Mouse (Mus musculus): ENCODE data around the gene Baiap2. TPM values are rescaled to one million over a fixed set of nuclear protein-coding genes. Genes with fewer than 3 reads are reported as not detected.

Gene Baiap2
- polyA plus RNA-seq, 1 experiment from 2014 or later, result 11.9 TPM

- H3K4me3 ChIP-seq (ENCODE audit: low read depth, low read length), result no peak overlapping the region
- no peaks in the 10 kb centered on the region for H3K9me3 ChIP-seq (ENCODE audit: control insufficient read depth, low read length)
- no peak for ATAC-seq (ENCODE audit: insufficient read depth, low FRiP score, low TSS enrichment)
- peak; percentile 46 for DNase-seq (ENCODE audit: low spot score)
- H3K36me3 ChIP-seq (ENCODE audit: control insufficient read depth, insufficient read depth, low read length), result no peaks in the 10 kb centered on the region
- no peak overlapping the region for H3K4me2 ChIP-seq (ENCODE audit: low read depth)
- no peak overlapping the region for H3K27ac ChIP-seq (ENCODE audit: low read depth, low read length)
- H3K4me1 ChIP-seq (ENCODE audit: control insufficient read depth, insufficient read depth, low read length), result peaks cover 21% of the 10 kb centered on the region
- no peak overlapping the region; the same call in 1 of the 2 replicates for H3K9ac ChIP-seq (ENCODE audit: low read length)
- WGBS, result 63% methylated on average over 12 of the region's 12 CpGs
- no peaks in the 10 kb centered on the region for H3K27me3 ChIP-seq (ENCODE audit: control insufficient read depth, insufficient read depth, low read length)
These were observed 80.3 kb downstream of the Baiap2 start for GRCm38 (mm10) chr11:120022841-120023240.

- DNase-seq (ENCODE audit: low spot score) (no peak), ATAC-seq (ENCODE audit: insufficient read depth, low FRiP score, low TSS enrichment) (no peak)
- H3K9ac ChIP-seq (ENCODE audit: low read length), result no peak overlapping the region
- H3K4me3 ChIP-seq (ENCODE audit: low read depth, low read length), result no peak overlapping the region
- H3K27ac ChIP-seq (ENCODE audit: low read depth, low read length), result no peak overlapping the region
- H3K4me1 ChIP-seq (ENCODE audit: control insufficient read depth, insufficient read depth, low read length), result peaks cover 10% of the 10 kb centered on the region
- H3K9me3 ChIP-seq (ENCODE audit: control insufficient read depth, low read length), result no peaks in the 10 kb centered on the region
- H3K36me3 ChIP-seq (ENCODE audit: control insufficient read depth, insufficient read depth, low read length), result no peaks in the 10 kb centered on the region
- 79% methylated on average over 3 of the region's 3 CpGs for WGBS
- H3K27me3 ChIP-seq (ENCODE audit: control insufficient read depth, insufficient read depth, low read length), result no peaks in the 10 kb centered on the region
- H3K4me2 ChIP-seq (ENCODE audit: low read depth), result no peak overlapping the region
These were observed 84.4 kb downstream of the Baiap2 start for GRCm38 (mm10) chr11:120026941-120027340.

- Histone ChIP-seq H3K4me2 (ENCODE audit: low read depth) (no peak overlapping the region), H3K9me3 (ENCODE audit: control insufficient read depth, low read length) (no peaks in the 10 kb centered on the region), H3K4me1 (ENCODE audit: control insufficient read depth, insufficient read depth, low read length) (0 out of 2 replicates have a peak, but pooled peaks cover 2% of the 10 kb centered on the region), H3K27me3 (ENCODE audit: control insufficient read depth, insufficient read depth, low read length) (no peaks in the 10 kb centered on the region), H3K4me3 (ENCODE audit: low read depth, low read length) (no peak overlapping the region), H3K27ac (ENCODE audit: low read depth, low read length) (no peak overlapping the region), H3K36me3 (ENCODE audit: control insufficient read depth, insufficient read depth, low read length) (no peaks in the 10 kb centered on the region), H3K9ac (ENCODE audit: low read length) (no peak overlapping the region)
- DNase-seq (ENCODE audit: low spot score) (no peak), ATAC-seq (ENCODE audit: insufficient read depth, low FRiP score, low TSS enrichment) (no peak)
- 68% methylated on average over 18 of the region's 18 CpGs for WGBS
These were observed 85.9 kb downstream of the Baiap2 start for GRCm38 (mm10) chr11:120028319-120029092.

GRCm38 (mm10) chr11:120029431-120030144 is 87.0 kb downstream of the Baiap2 start:
- ATAC-seq (ENCODE audit: insufficient read depth, low FRiP score, low TSS enrichment) (no peak), DNase-seq (ENCODE audit: low spot score) (no peak)
- no peaks in the 10 kb centered on the region for H3K9me3 ChIP-seq (ENCODE audit: control insufficient read depth, low read length)
- H3K36me3 ChIP-seq (ENCODE audit: control insufficient read depth, insufficient read depth, low read length), result no peaks in the 10 kb centered on the region
- WGBS, result 53% methylated on average over 9 of the region's 9 CpGs
- no peak overlapping the region for H3K9ac ChIP-seq (ENCODE audit: low read length)
- no peak overlapping the region for H3K4me2 ChIP-seq (ENCODE audit: low read depth)
- H3K27me3 ChIP-seq (ENCODE audit: control insufficient read depth, insufficient read depth, low read length), result no peaks in the 10 kb centered on the region
- H3K27ac ChIP-seq (ENCODE audit: low read depth, low read length), result no peak overlapping the region
- H3K4me1 ChIP-seq (ENCODE audit: control insufficient read depth, insufficient read depth, low read length), result 0 out of 2 replicates have a peak, but pooled peaks cover 2% of the 10 kb centered on the region
- H3K4me3 ChIP-seq (ENCODE audit: low read depth, low read length), result no peak overlapping the region

- DNase-seq (ENCODE audit: low spot score) (peak; percentile 73), ATAC-seq (ENCODE audit: insufficient read depth, low FRiP score, low TSS enrichment) (no peak)
- Histone ChIP-seq H3K4me2 (ENCODE audit: low read depth) (no peak overlapping the region), H3K9me3 (ENCODE audit: control insufficient read depth, low read length) (no peaks in the 10 kb centered on the region), H3K27ac (ENCODE audit: low read depth, low read length) (no peak overlapping the region), H3K4me3 (ENCODE audit: low read depth, low read length) (no peak overlapping the region), H3K9ac (ENCODE audit: low read length) (no peak overlapping the region), H3K36me3 (ENCODE audit: control insufficient read depth, insufficient read depth, low read length) (no peaks in the 10 kb centered on the region), H3K4me1 (ENCODE audit: control insufficient read depth, insufficient read depth, low read length) (0 out of 2 replicates have a peak, but pooled peaks cover 2% of the 10 kb centered on the region), H3K27me3 (ENCODE audit: control insufficient read depth, insufficient read depth, low read length) (no peaks in the 10 kb centered on the region)
- 40% methylated on average over 10 of the region's 10 CpGs for WGBS
These were observed 87.8 kb downstream of the Baiap2 start for GRCm38 (mm10) chr11:120030145-120030901.

GRCm38 (mm10) chr11:120032052-120032451 is 89.5 kb downstream of the Baiap2 start:
- no peak overlapping the region for H3K4me3 ChIP-seq (ENCODE audit: low read depth, low read length)
- 70% methylated on average over 8 of the region's 8 CpGs for WGBS
- 0 out of 2 replicates have a peak, but pooled peaks cover 2% of the 10 kb centered on the region for H3K4me1 ChIP-seq (ENCODE audit: control insufficient read depth, insufficient read depth, low read length)
- no peak overlapping the region for H3K9ac ChIP-seq (ENCODE audit: low read length)
- no peaks in the 10 kb centered on the region for H3K9me3 ChIP-seq (ENCODE audit: control insufficient read depth, low read length)
- no peaks in the 10 kb centered on the region for H3K36me3 ChIP-seq (ENCODE audit: control insufficient read depth, insufficient read depth, low read length)
- DNase-seq (ENCODE audit: low spot score), result no peak
- H3K4me2 ChIP-seq (ENCODE audit: low read depth), result no peak overlapping the region
- no peaks in the 10 kb centered on the region for H3K27me3 ChIP-seq (ENCODE audit: control insufficient read depth, insufficient read depth, low read length)
- H3K27ac ChIP-seq (ENCODE audit: low read depth, low read length), result no peak overlapping the region
- no peak for ATAC-seq (ENCODE audit: insufficient read depth, low FRiP score, low TSS enrichment)

GRCm38 (mm10) chr11:120033473-120033872 is 90.9 kb downstream of the Baiap2 start:
- 76% methylated on average over 3 of the region's 3 CpGs for WGBS
- Histone ChIP-seq H3K9ac (ENCODE audit: low read length) (no peak overlapping the region), H3K4me3 (ENCODE audit: low read depth, low read length) (no peak overlapping the region)

GRCm38 (mm10) chr11:120034306-120034705 is 91.7 kb downstream of the Baiap2 start:
- Histone ChIP-seq H3K4me2 (ENCODE audit: low read depth) (no peak overlapping the region), H3K4me3 (ENCODE audit: low read depth, low read length) (no peak overlapping the region), H3K9ac (ENCODE audit: low read length) (no peak overlapping the region), H3K27ac (ENCODE audit: low read depth, low read length) (no peak overlapping the region), H3K27me3 (ENCODE audit: control insufficient read depth, insufficient read depth, low read length) (no peaks in the 10 kb centered on the region), H3K36me3 (ENCODE audit: control insufficient read depth, insufficient read depth, low read length) (no peaks in the 10 kb centered on the region), H3K4me1 (ENCODE audit: control insufficient read depth, insufficient read depth, low read length) (0 out of 2 replicates have a peak, but pooled peaks cover 2% of the 10 kb centered on the region), H3K9me3 (ENCODE audit: control insufficient read depth, low read length) (no peaks in the 10 kb centered on the region)
- ATAC-seq (ENCODE audit: insufficient read depth, low FRiP score, low TSS enrichment) (no peak), DNase-seq (ENCODE audit: low spot score) (no peak)
- WGBS, result 33% methylated on average over 3 of the region's 3 CpGs

More at GRCm38 (mm10) chr11:120033473-120033872, 90.9 kb downstream of the Baiap2 start:
- DNase-seq (ENCODE audit: low spot score) (no peak), ATAC-seq (ENCODE audit: insufficient read depth, low FRiP score, low TSS enrichment) (no peak)
- Histone ChIP-seq H3K36me3 (ENCODE audit: control insufficient read depth, insufficient read depth, low read length) (no peaks in the 10 kb centered on the region), H3K4me2 (ENCODE audit: low read depth) (no peak overlapping the region), H3K9me3 (ENCODE audit: control insufficient read depth, low read length) (no peaks in the 10 kb centered on the region), H3K27ac (ENCODE audit: low read depth, low read length) (no peak overlapping the region), H3K27me3 (ENCODE audit: control insufficient read depth, insufficient read depth, low read length) (no peaks in the 10 kb centered on the region), H3K4me1 (ENCODE audit: control insufficient read depth, insufficient read depth, low read length) (0 out of 2 replicates have a peak, but pooled peaks cover 2% of the 10 kb centered on the region)
